Mouse (Mus musculus) adrenal gland, postnatal 14 days (tissue): Measurements from ENCODE around the gene 5330417C22Rik. TPM values are rescaled to one million over a fixed set of nuclear protein-coding genes. Genes with fewer than 3 reads are reported as not detected.

Experiments used
- DNase-seq: peaks from one replicate; pipeline ENCODE4 v3.0.0; 2021; ENCODE audit warnings: mixed read lengths
- total RNA-seq: library from RNA; stranded (reverse); gene quantifications from 2 replicates; pipeline ENCODE4 v1.2.3, GENCODE M21; 2021

The 5330417C22Rik gene
- total RNA-seq, 1 experiment from 2014 or later: 4.7 TPM

DNA sequence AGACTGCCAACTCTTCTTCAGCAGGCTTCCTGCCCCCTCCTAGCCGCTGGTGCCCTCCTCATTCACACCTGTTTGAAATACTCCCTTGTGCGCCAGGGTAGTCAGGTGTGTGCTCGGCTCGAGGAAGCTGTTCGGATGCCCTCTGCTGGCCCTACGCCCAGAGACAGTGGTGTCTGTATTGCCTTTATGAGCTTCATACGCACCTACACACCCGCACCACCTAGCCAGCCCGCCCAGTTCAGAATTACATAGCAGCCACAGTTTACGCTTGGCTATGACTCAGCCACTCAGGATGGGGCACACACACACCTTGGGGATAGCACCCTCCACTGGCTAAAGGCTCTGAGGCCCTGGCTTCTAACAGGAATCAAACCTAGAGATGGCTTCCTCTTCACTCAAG is 77.5 kb downstream of the 5330417C22Rik start:
- DNase-seq: peak; percentile 45

DNA sequence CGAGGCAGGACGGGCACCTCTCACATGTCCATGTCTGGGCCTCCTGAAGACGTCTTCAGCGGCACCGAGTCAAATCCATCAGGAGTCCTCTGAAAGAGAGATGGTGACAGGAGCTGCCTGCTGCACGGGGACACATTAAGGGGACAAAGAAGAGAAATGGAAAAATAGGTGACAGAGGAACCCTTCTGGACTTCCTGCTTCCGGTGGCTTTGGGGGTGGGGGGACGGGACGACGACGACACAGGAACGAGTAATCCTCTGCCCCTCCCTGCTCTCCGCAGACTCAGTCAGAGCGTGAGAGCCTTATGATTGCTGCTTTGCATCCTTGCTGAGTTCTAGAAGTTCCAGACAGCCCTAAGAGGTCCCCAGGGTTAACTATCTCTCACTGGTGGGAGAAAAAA is 78.0 kb downstream of the 5330417C22Rik start:
- DNase-seq: no peak

DNA sequence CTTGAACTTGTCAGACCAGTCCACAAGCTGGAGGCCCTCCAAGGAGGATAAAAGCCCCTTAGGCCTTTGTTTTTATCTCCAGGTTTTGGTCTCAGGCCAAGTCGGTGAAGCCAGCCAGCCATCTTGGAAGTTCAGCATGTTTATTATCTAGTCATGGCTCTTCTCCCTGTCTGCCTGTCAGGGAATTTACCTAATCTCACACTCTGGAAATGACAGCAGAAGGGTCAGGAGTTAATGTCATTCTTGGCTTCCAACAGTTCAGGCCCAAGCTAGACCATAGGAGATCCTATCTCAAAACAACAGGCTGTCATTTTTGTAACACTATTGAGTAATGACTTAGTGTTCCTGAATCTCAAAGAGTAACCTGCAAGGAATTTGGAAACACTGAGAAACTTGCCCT is 82.2 kb downstream of the 5330417C22Rik start:
- DNase-seq: no peak

DNA sequence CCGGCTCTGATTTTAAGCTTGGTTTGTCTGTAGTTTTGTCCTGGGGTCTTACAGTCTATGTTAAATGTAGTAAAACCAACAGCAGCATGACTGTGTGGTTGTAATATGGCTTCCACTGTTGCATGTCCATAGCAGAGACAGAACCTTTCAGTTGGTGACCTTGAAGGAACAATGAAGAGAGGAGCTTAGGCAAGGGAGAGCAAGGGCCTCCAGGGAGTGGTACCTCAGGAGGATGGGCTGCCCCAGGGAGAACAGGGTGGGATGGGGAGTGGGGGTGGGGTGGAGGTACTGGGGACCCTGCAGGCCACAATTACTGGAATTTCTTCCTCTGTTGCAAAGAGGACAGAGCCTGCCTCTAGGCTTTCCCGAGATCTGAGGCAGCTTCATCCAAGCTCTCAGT is 84.4 kb downstream of the 5330417C22Rik start:
- no peak for DNase-seq

DNA sequence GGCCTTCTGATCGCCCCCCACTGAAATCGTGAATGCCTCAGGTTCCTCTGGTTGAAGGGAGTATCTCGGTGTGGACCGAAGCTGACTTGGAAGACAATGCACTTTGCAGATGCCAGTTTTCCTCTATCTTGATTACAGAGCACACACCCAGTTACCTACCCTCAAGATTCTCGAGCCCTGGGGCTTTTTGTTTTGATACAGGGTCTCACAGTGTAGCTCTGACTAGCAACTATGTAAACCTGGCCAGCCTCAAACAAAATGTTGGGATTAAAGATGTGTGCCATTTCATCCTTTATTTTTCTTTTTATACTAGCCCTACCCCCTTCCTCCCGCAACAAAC is 91.0 kb downstream of the 5330417C22Rik start:
- no peak for DNase-seq

DNA sequence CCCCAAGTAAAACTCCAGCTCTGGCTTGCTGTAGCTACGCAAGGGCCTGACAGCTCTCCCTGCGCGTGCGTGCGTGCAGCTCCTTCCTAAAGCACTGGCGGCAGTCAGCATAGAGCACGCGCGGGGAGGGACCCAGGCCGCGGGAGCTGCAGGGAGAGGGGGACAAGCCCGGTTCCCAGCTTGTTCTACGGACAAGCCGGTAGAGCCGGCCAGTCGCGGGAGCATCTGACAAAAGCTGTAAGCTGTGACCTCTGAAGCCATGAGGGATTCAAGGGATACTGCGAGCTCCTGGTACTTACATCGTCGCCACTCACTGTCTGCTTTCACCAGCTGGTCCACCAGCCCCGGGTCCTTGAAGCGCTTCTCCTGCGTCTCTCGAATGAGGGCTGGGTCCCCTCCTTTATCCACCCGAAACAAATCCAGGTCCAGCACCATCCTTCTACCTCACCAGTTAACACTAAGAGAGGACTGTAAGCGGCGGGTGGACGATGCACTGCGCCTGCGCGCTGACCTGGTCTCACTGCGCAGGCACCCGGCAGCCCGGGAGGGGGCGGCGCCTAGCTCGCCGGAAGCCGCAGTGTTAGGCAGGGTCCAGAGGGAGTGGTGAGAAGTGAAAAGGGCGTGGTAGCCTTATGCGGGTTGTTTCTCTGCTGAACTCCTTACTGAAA is 91.5 kb downstream of the 5330417C22Rik start, which contains the start of gene Sars:
TSS of gene Sars (minus strand) at position 512 of the 668 bp plus-strand sequence.
- peak; percentile 96 for DNase-seq

DNA sequence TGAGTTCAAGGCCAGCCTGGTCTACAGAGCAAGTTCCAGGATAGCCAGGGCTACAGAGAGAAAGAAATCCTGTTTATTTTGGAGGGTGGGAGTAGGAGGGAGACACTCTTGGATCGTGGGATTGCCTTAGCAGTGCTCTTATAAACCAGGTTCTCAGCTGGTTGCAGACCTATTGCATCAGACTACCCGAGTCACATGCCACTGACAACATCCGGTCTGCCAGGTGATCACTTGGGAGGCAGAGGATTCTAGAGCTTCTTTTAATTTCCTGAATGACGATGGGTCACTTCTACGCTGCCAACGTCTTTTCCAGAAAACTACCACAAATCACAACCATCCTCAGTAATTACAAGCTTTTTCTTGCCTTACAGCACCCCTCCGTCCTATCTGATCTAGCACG is 92.3 kb downstream of the 5330417C22Rik start:
- peak; percentile 69 for DNase-seq

DNA sequence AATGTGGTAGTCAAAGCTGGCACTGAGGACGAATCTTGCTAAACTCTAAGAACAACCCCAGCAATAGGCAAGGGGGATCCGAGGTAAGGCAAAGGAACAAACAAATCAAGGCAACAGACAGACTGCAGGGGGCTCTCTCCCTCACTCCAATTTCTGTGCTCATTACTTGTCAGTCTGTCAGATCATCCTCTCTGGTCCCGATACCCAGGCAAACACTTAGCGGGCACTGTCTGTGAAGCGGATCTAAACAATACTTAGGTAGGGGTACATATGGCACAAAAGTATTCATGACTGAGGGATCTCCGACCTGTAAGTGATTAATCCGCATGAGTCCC is 100.0 kb downstream of the 5330417C22Rik start:
- DNase-seq: no peak

DNA sequence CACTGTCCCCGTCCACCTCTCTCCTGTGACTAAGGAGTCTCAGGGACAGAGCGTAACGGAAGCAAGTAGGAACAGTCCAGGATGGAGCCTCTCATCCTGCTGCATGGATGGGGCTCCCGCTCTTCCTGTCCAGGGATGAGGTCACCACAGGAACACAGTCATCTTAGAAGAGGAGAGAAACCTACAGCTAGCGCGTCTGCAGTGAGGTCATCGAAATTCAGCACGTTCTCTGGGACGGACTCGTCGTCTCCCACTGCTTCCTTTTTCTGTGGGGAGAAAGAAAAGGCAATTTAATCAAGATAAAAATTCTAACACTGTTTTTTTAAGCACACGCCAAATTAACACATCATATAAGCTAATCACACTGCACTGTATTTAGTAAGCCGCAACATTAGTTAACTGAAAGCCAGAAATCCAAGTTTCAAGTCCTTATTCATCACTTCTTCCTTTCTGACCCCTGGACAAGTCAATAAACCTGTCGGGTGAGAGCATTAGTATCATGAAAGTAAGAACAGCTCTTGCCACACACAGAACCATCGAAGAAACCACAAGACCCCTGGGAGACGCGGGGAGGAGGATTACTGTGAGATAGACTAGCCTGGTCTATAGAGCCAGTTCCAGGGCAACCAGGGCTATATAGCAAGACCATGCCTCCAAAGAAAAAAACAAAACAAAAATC is 100.5 kb downstream of the 5330417C22Rik start:
- no peak for DNase-seq

DNA sequence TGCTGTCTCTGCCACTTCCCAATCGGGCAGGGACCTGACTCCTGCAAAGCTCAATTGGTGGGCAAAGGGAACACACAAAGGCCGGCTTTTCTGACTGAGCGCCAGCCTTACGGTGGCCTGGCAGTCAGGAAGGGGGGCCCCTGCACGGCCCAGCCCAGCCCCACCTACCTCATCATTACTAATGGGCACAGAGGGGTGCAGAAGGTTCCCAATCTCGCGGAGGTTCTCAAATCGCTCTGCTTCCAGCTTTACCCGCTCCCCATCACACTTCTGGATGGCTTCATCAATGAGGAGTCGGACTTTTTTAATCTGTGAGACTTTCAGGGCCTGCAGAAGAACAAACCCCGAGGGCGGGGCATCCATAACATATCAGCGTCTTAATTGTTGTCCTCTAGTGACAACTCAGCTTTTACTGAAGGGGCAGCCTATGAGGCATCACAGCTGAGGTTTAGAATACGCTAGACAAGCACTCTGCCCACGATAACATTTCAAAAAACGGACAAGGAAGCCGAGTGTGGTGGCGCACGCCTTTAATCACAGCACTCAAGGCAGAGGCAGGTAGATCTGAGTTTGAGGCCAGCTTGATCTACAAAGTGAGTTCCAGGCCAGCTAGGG is 102.3 kb downstream of the 5330417C22Rik start:
- no peak for DNase-seq

DNA sequence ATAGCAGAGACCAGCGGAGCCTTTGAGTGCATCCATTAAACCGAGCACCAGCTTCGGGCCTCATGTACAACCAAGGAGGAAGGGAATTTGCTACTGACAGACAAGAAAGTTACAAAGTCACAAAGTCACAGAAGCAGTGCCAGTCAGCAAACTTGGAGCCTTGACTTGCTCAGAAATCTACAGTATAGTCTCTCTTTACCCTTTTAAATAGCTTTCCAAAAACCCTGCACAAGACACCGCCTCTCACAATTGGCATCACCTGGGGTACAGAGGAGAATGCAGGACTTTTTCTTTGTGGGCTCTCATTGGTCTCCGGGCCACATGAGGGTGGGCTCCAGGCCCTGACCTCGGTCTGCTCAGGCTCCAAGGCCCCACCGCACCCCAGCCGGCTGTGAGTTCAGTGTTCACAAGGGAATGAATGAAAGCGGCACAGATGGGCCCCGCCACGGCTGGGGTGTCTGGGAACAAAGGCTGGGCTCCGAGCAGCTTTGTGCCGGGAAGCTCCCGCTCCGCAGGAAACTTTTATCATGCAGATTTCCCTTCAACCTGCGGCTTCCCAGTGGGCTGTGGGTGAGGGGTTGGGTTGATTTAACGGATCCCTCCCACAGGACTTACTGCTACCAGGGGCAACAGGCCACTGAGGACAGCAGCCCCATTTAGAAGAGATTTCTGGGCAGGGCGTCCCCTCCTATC is 103.0 kb downstream of the 5330417C22Rik start:
- no peak for DNase-seq

DNA sequence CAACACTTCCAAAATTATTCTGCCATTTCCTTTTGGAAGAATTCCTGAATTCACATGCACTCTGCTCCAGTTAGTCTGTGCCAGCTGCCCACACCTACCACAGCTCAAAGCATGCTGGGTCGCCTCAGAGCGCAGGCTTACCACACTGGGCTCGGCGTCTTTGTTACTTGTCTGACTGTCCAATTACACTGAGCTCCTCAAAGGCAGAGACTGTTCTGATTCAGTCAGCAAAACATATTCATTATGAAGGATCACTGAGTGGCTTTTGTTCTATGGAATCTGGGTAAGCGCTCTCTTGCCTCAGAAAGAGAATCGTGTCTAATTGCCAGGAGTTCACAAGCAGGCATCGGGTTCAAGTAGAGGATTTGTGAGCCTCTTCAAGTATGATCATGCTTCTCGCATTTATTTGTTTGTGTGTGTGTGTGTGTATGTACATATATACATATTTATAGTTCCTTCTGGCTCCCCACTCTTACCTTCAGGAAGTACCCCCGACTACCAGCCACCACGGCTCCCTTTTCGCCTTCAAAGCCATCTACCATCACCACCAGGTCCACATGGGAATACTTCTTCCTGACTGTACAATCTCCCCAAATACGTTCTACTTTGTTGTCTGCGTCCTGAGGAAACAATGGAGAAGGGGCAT is 103.7 kb downstream of the 5330417C22Rik start:
- no peak for DNase-seq

DNA sequence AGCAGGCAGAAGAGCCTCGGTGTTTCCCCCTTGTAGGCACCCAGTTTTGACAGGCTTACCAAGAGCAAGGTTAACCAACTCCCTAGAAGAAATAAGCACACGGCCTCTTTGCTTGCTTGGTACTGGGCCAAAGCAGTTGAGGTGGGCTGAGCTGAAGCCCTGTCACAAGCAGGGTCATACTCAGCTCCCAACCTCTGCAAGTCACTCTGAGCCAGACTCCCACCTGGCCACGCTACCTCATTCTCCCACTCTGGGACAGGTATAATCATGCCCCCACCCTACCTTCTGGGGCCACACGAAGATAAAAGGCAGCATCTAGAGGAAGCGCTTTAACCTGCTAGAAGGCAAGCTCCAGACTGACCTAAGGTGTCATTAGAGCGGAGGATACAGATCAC is 110.7 kb downstream of the 5330417C22Rik start:
- no peak for DNase-seq

DNA sequence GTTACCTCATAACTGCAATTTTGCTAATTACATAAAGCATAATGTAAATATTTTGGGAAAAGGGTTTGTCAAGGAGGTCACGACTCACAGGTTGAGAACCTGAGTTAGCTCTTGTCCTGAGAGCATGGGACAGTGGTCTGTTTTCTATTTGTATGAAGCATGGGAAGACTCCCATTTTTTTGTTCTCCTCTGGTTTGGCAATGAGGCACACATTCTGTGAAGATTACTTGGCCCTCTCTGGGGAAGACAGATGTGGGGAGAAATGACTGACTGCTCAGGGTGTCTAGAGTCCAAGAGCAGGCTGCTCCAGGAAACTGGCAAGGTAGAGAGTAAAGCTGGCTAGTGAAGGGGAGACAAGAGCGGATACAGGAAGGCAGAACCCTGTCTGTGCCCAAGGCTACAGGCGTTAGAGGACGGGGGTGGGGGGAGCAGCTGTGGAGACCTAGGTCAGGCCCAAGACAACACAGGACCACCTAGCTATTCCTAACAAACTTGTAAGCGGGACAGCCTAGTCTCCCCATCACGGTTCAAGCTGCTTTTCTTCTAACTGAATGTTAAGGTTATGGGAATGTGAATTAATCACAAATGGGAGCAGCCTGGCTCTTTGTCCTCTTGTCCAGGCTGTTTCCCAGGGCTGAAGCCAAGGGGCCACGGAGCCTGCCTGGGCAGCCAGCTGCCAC is 111.3 kb downstream of the 5330417C22Rik start:
- no peak for DNase-seq

DNA sequence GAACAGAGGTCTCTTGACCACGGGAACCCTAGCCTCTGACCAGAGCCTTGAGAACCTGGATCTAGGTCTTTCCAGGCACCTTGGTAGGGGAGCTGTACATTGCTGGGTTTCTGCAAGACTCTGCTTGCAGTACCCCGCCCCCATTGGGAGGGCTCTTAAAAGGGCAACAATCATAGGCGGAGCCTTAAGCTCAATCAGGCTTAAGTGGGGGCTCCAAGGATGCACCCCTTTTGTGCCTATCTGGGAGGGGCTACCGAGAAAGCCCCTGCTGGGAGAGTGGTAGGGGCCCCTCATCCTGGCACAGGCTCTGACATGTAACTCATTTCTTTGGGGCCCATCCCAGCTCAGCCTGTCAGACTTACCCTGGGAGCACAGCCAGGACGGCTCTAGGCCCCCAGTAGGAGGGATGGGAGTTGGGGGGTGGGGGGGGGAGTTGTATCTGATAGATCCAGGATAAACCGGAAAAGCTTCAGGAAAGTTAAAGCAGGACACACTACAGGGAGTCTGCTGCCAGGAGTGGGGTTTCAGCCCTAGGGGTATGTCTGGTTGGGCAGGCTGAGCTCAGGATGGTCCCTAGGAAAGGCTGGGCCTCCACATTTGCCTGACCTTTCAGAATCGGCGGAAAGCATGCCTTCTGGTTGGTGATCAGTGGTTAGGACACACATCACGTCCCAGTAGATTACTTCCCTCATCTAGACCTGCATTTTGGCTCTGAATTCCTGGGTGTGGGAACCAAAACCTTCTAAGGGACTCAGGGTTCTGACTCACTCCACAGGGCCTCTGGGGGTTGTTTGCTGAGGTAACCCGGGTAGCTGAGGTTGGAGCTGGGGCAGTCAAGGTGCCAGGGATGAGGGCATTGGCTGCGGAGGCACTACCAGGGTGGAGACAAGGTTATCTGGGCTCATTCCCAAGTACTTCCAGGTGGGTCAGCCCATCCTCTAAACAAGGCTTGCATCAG is 112.2 kb downstream of the 5330417C22Rik start:
- DNase-seq: peak; percentile 59

DNA sequence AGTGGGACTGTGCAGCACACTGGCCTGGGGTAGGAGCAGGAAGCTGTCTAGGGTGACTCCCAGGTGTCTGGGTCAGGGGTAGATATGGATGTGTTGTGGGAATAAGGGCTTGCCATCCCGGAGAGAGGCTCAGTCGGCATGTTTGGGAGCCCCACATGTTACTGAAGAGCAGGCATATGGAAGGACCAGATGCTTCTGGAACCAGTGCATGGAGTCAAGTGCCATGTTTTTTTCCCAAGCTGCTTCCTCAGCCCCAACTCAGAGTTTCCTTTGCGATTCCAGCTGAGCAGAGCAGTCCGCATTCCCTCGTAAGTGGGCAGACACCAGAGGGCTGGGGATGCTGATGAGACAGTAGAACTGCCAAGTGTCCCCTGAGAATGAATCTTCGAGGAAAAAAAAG is 113.3 kb downstream of the 5330417C22Rik start:
- DNase-seq: no peak

DNA sequence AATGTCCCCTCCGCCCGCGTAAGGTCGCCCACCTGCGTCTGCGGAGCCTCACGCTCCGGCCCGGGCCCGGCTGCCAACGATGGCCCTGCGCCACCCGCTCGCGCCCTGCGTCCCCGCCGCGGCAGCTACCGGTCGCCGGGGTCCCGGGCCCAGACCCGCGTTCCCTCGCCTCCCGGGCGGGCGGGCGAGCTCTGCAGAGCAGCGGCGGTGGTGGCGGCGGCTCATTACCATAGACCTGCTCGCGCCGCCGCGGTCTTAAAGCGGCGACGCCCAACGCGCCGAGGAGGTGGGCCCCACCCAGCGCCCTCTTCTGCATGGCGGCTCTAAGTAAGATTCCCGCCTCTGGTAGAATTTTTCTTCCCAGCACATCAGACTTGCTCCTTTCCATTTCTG is 120.5 kb downstream of the 5330417C22Rik start:
- peak; percentile 84 for DNase-seq

DNA sequence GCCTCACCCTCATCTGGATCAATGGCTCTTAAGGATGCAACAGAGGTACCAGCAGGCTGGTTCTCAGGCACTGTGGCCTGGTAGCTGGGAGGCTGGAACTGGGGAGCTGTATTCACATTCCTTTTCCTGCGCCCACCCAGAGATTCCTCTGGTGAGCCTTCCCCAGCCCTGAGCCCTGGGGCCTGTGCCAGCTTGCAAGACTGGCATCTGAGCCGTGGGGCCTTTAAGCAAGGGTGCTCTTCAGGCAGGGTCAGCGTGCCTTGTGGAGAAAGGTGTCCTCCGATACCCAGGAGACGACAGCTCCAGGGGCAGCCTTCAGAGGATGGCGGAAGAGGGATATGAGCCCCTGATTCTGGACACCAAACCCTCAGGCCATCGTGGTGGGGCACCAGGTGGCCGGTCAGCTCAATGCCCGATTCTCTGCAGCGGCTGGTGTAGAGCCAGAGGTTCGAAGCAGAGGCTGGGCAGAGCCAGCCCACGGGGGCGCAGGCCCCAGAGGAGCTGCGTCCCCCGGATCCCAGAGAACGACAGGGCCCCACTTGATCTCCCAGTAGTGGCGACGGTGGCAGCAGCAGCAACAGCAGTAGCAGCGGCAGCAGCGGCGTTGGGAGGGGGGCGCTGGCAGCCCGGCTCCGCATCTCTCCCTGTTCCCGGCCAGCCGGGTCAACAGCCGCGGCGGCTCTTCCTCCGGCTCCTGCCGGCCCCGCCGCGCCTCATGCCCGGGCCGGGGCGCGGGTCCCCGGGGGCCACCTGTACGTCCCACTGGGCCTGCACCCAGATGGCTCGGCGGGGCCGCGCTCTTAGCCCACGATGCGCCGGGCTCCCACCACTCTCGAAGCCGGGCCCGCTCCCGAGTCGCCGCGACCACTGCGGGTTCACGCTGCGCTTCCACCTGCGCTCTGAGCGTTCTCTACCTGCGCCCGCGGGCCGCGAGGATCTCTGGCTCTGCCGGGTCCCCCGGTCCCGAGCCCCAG is 121.2 kb downstream of the 5330417C22Rik start, which contains the start of gene Celsr2:
TSS of gene Celsr2 (minus strand) at position 696 of the 974 bp plus-strand sequence.
- DNase-seq: peak; percentile 54

DNA sequence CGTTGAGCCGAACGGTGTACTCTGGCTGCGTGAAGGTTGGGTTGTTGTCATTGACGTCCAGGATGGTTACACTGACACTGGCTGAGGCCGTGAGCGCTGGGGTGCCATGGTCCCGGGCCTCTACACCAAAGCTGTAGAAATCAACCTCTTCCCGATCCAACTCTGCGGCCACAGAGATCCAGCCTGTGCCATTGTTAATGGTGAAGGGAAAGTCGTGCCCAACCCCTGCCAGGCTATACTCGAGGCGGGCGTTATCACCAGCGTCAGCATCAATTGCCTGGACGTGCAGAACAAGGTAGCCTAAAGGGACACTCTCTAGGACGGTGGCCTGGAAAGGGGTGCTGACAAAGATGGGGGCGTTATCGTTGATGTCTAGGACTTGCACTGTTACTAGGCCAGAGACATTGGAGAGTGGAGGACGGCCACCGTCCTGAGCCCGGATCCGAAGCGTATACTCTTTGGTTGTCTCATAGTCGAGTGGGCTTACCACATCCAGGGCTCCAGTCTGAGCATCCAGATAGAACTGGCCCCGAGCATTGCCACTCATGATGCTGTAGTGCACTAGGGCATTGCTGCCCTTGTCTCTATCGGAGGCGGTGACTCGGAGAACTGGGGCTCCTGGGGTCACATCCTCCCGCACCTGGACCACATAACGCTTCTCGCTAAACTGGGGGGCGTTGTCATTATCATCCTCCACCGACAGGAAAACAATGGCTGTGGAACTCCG is 122.5 kb downstream of the 5330417C22Rik start:
- DNase-seq: no peak
